Mouse (Mus musculus) C3H10T1/2 (cell line): Measurements from ENCODE around the gene Pih1d1. TPM values are rescaled to one million over a fixed set of nuclear protein-coding genes. Genes with fewer than 3 reads are reported as not detected.

Experiments used
- polyA plus RNA-seq, 2 experiments: library from polyadenylated mRNA; unstranded; fragments of >200 nt; fragmentation: generic; extraction: Trizol; gene quantifications; one replicate each; pipeline ENCODE4 v1.2.1; 2012; ENCODE audit warnings: missing spikeins in 2 of 2

Gene Pih1d1
- polyA plus RNA-seq, result 100 to 1,000 TPM; 244 to 448 TPM

GRCm38 (mm10) chr7:45154096-45154992, at the start of gene Pih1d1, which contains the start of gene Aldh16a1:
Pih1d1 (plus strand) TSS chr7:45154303.
Aldh16a1 (minus strand) TSS chr7:45154584.

GRCm38 (mm10) chr7:45124224-45125143, 29.6 kb upstream of the Pih1d1 start, which contains the start of gene Rps11:
Rps11 (minus strand) TSS chr7:45124439.

DNA sequence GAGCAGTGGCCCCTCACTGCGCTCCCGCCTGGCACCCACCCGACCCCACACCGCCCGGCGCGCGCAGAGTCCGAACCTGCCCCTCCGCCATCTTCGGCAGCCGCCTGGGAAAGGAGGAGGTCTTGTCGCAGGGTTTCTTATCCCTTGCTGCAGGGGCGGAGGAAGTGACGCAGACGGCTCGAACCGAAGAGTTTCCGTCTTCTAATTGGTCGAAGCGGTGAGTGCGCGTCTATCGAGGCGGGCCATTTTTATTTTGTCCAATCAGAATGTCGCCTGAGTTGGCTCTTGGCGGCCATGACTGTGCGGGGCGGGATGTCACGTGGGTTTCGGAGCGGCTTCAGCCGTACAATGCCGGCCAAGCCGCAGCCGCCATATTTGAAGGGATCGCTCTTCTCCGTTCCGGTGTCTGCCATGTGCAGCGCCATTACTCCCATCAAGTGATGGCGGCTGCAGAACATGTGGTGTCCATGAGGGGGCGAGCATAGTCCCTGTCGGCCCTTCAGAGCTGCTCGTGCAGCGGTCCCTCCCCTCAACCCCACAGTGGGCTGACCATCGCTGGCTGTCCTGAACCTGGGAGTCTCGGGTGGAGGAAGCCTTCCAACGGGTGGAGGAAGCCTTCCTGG, 25.4 kb upstream of the Pih1d1 start, which contains the start of gene Rpl13a:
Rpl13a (minus strand) TSS at position 138 of the 623 bp plus-strand sequence.

GRCm38 (mm10) chr7:45135993-45136567, 18.0 kb upstream of the Pih1d1 start, which contains the start of the genes Gm45713 and Flt3l:
Gm45713 (minus strand) TSS chr7:45136231.
Flt3l (minus strand) TSS chr7:45136432.

DNA sequence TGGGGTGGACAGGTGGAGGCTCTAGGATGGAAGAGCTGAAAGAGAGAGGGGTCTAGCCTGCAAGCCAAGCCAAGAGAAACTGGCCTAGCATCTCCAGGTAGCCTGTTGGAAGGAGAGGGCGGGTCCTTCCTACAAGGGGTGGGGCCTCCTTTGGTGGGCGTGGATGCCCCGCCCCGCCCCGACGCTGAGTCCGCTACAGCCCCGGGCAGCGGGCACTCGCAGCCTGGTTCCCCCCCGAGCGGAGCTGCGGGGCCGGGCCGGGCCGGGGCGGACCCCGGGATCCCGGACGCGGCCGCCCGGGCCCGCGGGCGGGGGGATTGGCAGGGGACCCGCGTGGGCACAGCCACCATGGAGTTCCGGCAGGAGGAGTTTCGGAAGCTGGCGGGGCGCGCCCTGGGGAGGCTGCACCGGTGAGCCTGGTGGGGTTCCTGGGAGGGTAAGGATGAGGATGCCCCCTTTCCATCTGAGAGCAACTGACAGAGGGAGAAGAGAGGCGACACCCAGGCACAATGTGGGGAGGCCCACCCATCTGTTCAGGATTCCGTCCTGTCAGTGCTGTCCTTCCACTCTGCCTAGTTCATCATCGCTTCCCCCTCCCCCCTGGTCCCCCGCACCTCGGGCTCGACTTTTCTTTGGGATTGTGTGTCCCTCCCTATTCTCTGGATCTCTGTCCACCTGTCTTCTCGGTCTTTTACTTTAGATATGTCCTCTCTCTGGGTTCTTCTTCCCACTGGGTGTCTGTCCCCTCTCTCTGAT, 9.8 kb downstream of the Pih1d1 start, which contains the start of gene Slc17a7:
Slc17a7 (plus strand) TSS at position 215 of the 756 bp plus-strand sequence.

DNA sequence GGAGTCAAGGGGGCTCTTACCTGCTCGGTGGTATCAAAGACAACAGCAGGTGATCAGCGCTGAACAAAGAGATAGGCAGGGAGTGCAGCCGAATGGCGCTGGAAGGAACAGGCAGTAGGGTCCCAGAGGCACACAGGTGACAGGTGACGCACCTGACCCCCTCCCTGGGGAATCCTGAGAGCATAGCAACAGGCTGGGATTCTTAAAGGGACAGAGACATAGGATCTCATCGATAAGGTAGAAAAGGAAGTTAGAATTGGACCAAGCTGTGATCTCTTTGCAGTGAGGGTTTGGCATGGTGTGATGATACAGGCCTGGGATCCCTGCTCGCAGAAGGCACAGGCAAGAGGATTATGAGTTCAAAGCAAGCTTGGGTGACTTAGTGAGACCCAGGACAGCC, 25.4 kb downstream of the Pih1d1 start, which contains the start of gene Gfy:
Gfy (minus strand) TSS at position 101 of the 400 bp plus-strand sequence.

DNA sequence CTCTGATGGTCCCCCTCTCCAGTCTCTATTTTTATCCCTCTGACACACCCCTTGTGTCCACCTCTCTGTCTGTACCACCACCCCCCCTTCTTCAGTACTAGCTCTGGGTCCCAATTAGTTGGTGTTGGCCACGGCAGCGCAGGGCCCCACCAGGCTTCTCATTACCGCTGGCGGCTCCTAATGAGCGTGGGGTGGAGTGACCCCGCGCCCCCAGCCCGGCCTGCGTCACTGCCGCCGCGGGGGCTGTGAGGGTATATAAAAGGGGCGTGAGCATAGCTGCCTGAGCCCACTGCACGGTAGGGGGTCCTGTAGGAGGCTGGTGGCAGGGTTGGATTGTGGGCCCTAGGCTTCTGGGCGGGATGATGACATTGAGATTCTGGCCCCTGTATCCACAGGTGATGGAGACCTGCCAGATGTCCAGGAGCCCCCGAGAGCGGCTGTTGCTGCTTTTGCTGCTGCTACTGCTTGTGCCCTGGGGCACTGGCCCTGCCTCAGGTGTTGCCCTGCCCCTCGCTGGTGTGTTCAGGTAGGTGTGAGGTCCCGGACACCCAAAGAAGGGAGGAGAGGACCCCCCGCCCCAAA, 26.9 kb downstream of the Pih1d1 start, which contains the start of gene Pth2:
Pth2 (plus strand) TSS at position 100 of the 582 bp plus-strand sequence.

GRCm38 (mm10) chr7:45204380-45205143, 50.5 kb downstream of the Pih1d1 start, which contains the start of gene Ccdc155:
Ccdc155 (minus strand) TSS chr7:45204892.

Other genes starting within 250 kb of the Pih1d1 start
- 10 to 100 TPM; 68.5 to 88.3 TPM for gene Ap2a1, start 224.8 kb upstream of the Pih1d1 start, polyA plus RNA-seq
- under 1 TPM in 1 of 2 experiments, not detected in 1; 0.28 TPM for gene Tsks, start 211.1 kb upstream of the Pih1d1 start, polyA plus RNA-seq
- 10 to 100 TPM; 18.8 to 57.8 TPM for gene Cpt1c, start 179.5 kb upstream of the Pih1d1 start, polyA plus RNA-seq
- gene Prmt1, start 167.7 kb upstream of the Pih1d1 start, polyA plus RNA-seq, result 100 to 1,000 TPM; 400 to 521 TPM
- gene Irf3, start 156.7 kb upstream of the Pih1d1 start, polyA plus RNA-seq, result 10 to 100 TPM; 48.6 to 59.4 TPM
- gene Bcl2l12, start 155.6 kb upstream of the Pih1d1 start, polyA plus RNA-seq, result 10 to 100 TPM in 1 of 2 experiments, 1 to 10 TPM in 1; 7.7 to 25.0 TPM
- gene Scaf1, start 137.9 kb upstream of the Pih1d1 start, polyA plus RNA-seq, result 10 to 100 TPM; 40.4 to 82.2 TPM
- gene Rras, start 136.3 kb upstream of the Pih1d1 start, polyA plus RNA-seq, result 100 to 1,000 TPM; 124 to 245 TPM
- gene Prr12, start 101.4 kb upstream of the Pih1d1 start, polyA plus RNA-seq, result 10 to 100 TPM; 15.5 to 50.5 TPM
- gene Nosip, start 91.9 kb upstream of the Pih1d1 start, polyA plus RNA-seq, result 10 to 100 TPM; 70.7 to 93.8 TPM
- gene Prrg2, start 91.6 kb upstream of the Pih1d1 start, polyA plus RNA-seq, result 10 to 100 TPM; 15.9 to 50.5 TPM
- 100 to 1,000 TPM in 1 of 2 experiments, 10 to 100 TPM in 1; 38.2 to 683 TPM for gene Rcn3, start 62.1 kb upstream of the Pih1d1 start, polyA plus RNA-seq
- 100 to 1,000 TPM in 1 of 2 experiments, 10 to 100 TPM in 1; 35.9 to 373 TPM for gene Fcgrt, start 50.5 kb upstream of the Pih1d1 start, polyA plus RNA-seq
- gene Rps11, start 29.9 kb upstream of the Pih1d1 start, polyA plus RNA-seq, result 1,000 to 10,000 TPM; 3,371 to 8,325 TPM
- over 10,000 TPM in 1 of 2 experiments, 1,000 to 10,000 TPM in 1; 5,910 to 13,875 TPM for gene Rpl13a, start 25.5 kb upstream of the Pih1d1 start, polyA plus RNA-seq
- gene Gm45713, start 18.1 kb upstream of the Pih1d1 start, polyA plus RNA-seq, result 1 to 10 TPM; 2.2 to 3.0 TPM
- 10 to 100 TPM in 1 of 2 experiments, 1 to 10 TPM in 1; 2.1 to 23.0 TPM for gene Flt3l, start 17.9 kb upstream of the Pih1d1 start, polyA plus RNA-seq
- gene Aldh16a1, start 281 bp downstream of the Pih1d1 start, polyA plus RNA-seq, result 100 to 1,000 TPM in 1 of 2 experiments, 10 to 100 TPM in 1; 58.8 to 137 TPM
- gene Slc17a7, start 9.6 kb downstream of the Pih1d1 start, polyA plus RNA-seq, result under 1 TPM; 0.04 to 0.18 TPM
- gene Gfy, start 25.3 kb downstream of the Pih1d1 start, polyA plus RNA-seq, result under 1 TPM; 0.04 to 0.48 TPM
- not detected for gene Pth2, start 26.7 kb downstream of the Pih1d1 start, polyA plus RNA-seq
- gene Ccdc155, start 50.6 kb downstream of the Pih1d1 start, polyA plus RNA-seq, result 1 to 10 TPM in 1 of 2 experiments, under 1 TPM in 1; 0.71 to 4.3 TPM
- under 1 TPM in 1 of 2 experiments, not detected in 1; 0.15 TPM for gene Dkkl1, start 57.8 kb downstream of the Pih1d1 start, polyA plus RNA-seq
- gene Tead2, start 61.5 kb downstream of the Pih1d1 start, polyA plus RNA-seq, result 100 to 1,000 TPM in 1 of 2 experiments, 10 to 100 TPM in 1; 60.5 to 105 TPM
- under 1 TPM; 0.11 to 0.28 TPM for gene Cd37, start 84.8 kb downstream of the Pih1d1 start, polyA plus RNA-seq
- not detected for gene Slc6a16, start 86.8 kb downstream of the Pih1d1 start, polyA plus RNA-seq
- not detected for gene Slc6a21, start 123.2 kb downstream of the Pih1d1 start, polyA plus RNA-seq
- 10 to 100 TPM; 23.4 to 26.2 TPM for gene Trpm4, start 179.5 kb downstream of the Pih1d1 start, polyA plus RNA-seq
- gene Hrc, start 181.0 kb downstream of the Pih1d1 start, polyA plus RNA-seq, result under 1 TPM; 0.02 to 0.06 TPM
- 1 to 10 TPM; 1.1 to 2.1 TPM for gene Ppfia3, start 212.7 kb downstream of the Pih1d1 start, polyA plus RNA-seq
- 1 to 10 TPM in 1 of 2 experiments, under 1 TPM in 1; 0.23 to 1.8 TPM for gene Lin7b, start 216.3 kb downstream of the Pih1d1 start, polyA plus RNA-seq
- gene Snrnp70, start 241.4 kb downstream of the Pih1d1 start, polyA plus RNA-seq, result 100 to 1,000 TPM; 229 to 271 TPM